Mouse (Mus musculus) liver, embryonic 14.5 days (tissue): ENCODE measurements around the gene Hadh. TPM values are rescaled to one million over a fixed set of nuclear protein-coding genes. Genes with fewer than 3 reads are reported as not detected.

Source experiments
- ATAC-seq: fragments of 200-750 bp; cut with Nextera tagmentation; 2 replicates; pipeline ENCODE4 v1.8.0; 2017; ENCODE audit warnings: moderate number of reproducible peaks, mild to moderate bottlenecking, moderate library complexity; ENCODE audit not compliant: insufficient read depth
- DNase-seq, 3 experiments: peaks; one replicate each; pipeline ENCODE4 v3.0.0-alpha.2; 2012 to 2013; ENCODE audit warnings: low read depth in 3 of 3, low spot score in 3 of 3
- H3K27ac ChIP-seq: fragments of 300-500 bp; sonication (generic); 2 replicates; pipeline ENCODE4 v1.5.1; 2014; ENCODE audit warnings: moderate library complexity, mild to moderate bottlenecking, control low read depth, inconsistent platforms
- H3K27me3 ChIP-seq: fragments of 300-500 bp; sonication (generic); 2 replicates; pipeline ENCODE4 v1.6.1; 2014; ENCODE audit warnings: mild to moderate bottlenecking, low read length, moderate library complexity; ENCODE audit not compliant: control insufficient read depth, insufficient read depth
- H3K36me3 ChIP-seq: fragments of 300-500 bp; sonication (generic); replicated peaks from 2 replicates; pipeline ENCODE4 v1.6.1; 2014; ENCODE audit warnings: low read depth; ENCODE audit not compliant: control insufficient read depth, insufficient read depth
- H3K4me1 ChIP-seq, 2 experiments: fragments of 200-500 bp in 1 of 2; fragments of 300-500 bp in 1 of 2; sonication (generic) in 1 of 2; replicated peaks; 2 replicates each; pipeline ENCODE4 v1.6.1; 2012 to 2014; ENCODE audit warnings: antibody characterized with exemption in 1 of 2, inconsistent platforms in 1 of 2, low read length in 1 of 2; ENCODE audit not compliant: control insufficient read depth in 2 of 2, insufficient read depth in 2 of 2
- H3K4me2 ChIP-seq: fragments of 300-500 bp; sonication (generic); 2 replicates; pipeline ENCODE4 v1.6.1; 2014; ENCODE audit warnings: low read depth, mild to moderate bottlenecking, control low read depth, moderate library complexity
- H3K4me3 ChIP-seq, 2 experiments: fragments of 200-500 bp in 1 of 2; fragments of 300-500 bp in 1 of 2; sonication (generic) in 1 of 2; 2 replicates each; pipeline ENCODE4 v1.5.1; 2012 to 2014; ENCODE audit warnings: low read depth in 2 of 2, low read length in 2 of 2, mild to moderate bottlenecking in 2 of 2, control low read depth in 1 of 2, inconsistent platforms in 1 of 2, moderate library complexity in 1 of 2; ENCODE audit not compliant: insufficient read depth in 1 of 2
- H3K9ac ChIP-seq: fragments of 300-500 bp; sonication (generic); replicated peaks from 2 replicates; pipeline ENCODE4 v1.6.1; 2014; ENCODE audit warnings: mild to moderate bottlenecking, control low read depth, moderate library complexity
- H3K9me3 ChIP-seq: fragments of 300-500 bp; sonication (generic); 2 replicates; pipeline ENCODE4 v1.6.1; 2016; ENCODE audit warnings: low read length, mixed read lengths; ENCODE audit not compliant: control insufficient read depth
- CTCF ChIP-seq: IDR thresholded peaks from 2 replicates; pipeline ENCODE4 v1.5.1; 2016; ENCODE audit warnings: antibody characterized with exemption, low read depth, control low read depth
- EP300 ChIP-seq: IDR thresholded peaks from 2 replicates; pipeline ENCODE4 v1.6.1; 2016; ENCODE audit warnings: antibody characterized with exemption, low read depth
- WGBS: fragments of 180-500 bp; shearing (Covaris S2); extraction: QIAGEN DNeasy Blood & Tissue Kit; methylation state at CpG from one replicate; pipeline ENCODE4 v1.1.7; 2014; ENCODE audit not compliant: insufficient replicate concordance; 5-methylcytosine and 5-hydroxymethylcytosine counted together
- polyA plus RNA-seq, 2 experiments: library from polyadenylated mRNA; depleted of rRNA in 1 of 2; stranded (reverse) in 1 of 2; unstranded in 1 of 2; fragments of >200 nt; fragmentation: Nextera tagmentation in 1 of 2; extraction: Ambion mirVana in 1 of 2; gene quantifications; 2 replicates each; pipeline versions ENCODE4 v1.2.1 to v1.2.3; 2012 to 2014

Gene Hadh
- polyA plus RNA-seq, 2 experiments: 78.3 to 98.0 TPM

DNA sequence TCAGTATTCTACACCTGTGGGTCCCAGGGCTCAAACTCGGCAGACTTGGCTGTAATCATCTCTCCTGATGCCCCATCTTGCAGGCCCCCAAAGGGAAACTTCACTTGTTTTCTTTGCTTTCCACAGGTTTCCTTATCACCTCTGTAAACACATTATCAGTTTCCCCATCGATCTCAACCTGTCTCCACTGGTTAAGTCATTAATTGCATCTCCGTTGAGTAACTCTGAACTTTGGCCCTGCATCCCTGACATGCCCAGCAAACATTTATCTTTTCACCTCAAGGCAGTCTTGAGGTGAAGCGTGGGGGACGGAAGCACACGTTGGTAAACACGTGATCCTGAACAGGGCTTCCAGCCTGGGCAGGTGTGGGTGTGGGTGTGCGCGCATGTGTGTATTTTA, 40.4 kb upstream of the Hadh start:
- no peaks in the 10 kb centered on the region for H3K36me3 ChIP-seq
- DNase-seq: no peak
- no peaks in the 10 kb centered on the region; a peak in 2 of 4 replicates for H3K4me1 ChIP-seq
- H3K9me3 ChIP-seq: no peaks in the 10 kb centered on the region
- no peak overlapping the region for H3K4me2 ChIP-seq
- H3K27me3 ChIP-seq: no peaks in the 10 kb centered on the region
- no peak overlapping the region for H3K27ac ChIP-seq
- ATAC-seq: no peak
- H3K9ac ChIP-seq: no peak overlapping the region
- H3K4me3 ChIP-seq: no peak overlapping the region
- WGBS: 69% methylated on average over 9 of the region's 9 CpGs
- no peak for TF ChIP-seq CTCF
- TF ChIP-seq EP300: no peak

- no peaks in the 10 kb centered on the region for H3K9me3 ChIP-seq
- whole genome bisulfite sequencing: 61% methylated on average over 4 of the region's 4 CpGs
- H3K27me3 ChIP-seq: no peaks in the 10 kb centered on the region
- H3K4me2 ChIP-seq: no peak overlapping the region
- no peaks in the 10 kb centered on the region for H3K36me3 ChIP-seq
- no peaks in the 10 kb centered on the region; a peak in 2 of 4 replicates for H3K4me1 ChIP-seq
- no peak overlapping the region for H3K4me3 ChIP-seq
- H3K9ac ChIP-seq: no peak overlapping the region
- no peak overlapping the region for H3K27ac ChIP-seq
- no peak for ATAC-seq
- no peak for TF ChIP-seq EP300
- no peak for TF ChIP-seq CTCF
- no peak for DNase-seq
Observed at GRCm38 (mm10) chr3:131310572-131310971, 38.7 kb upstream of the Hadh start.

- H3K4me3 ChIP-seq: no peak overlapping the region
- no peak overlapping the region for H3K9ac ChIP-seq
- H3K4me1 ChIP-seq: peaks cover 0 to 2% of the 10 kb centered on the region in 2 experiments; a peak in 2 of 4 replicates
- no peaks in the 10 kb centered on the region for H3K36me3 ChIP-seq
- ATAC-seq (no peak), DNase-seq (no peak)
- no peak overlapping the region for H3K4me2 ChIP-seq
- no peaks in the 10 kb centered on the region for H3K27me3 ChIP-seq
- H3K9me3 ChIP-seq: no peaks in the 10 kb centered on the region
- WGBS: 66% methylated on average over 3 of the region's 3 CpGs
- TF ChIP-seq CTCF (no peak), EP300 (no peak)
- H3K27ac ChIP-seq: no peak overlapping the region
Observed at GRCm38 (mm10) chr3:131307811-131308210, 35.9 kb upstream of the Hadh start.

- DNase-seq (no peak), ATAC-seq (no peak)
- Histone ChIP-seq H3K9ac (no peak overlapping the region), H3K4me2 (no peak overlapping the region), H3K36me3 (no peaks in the 10 kb centered on the region), H3K4me1 (peaks cover 0 to 2% of the 10 kb centered on the region in 2 experiments; a peak in 2 of 4 replicates), H3K27ac (no peak overlapping the region), H3K4me3 (no peak overlapping the region), H3K27me3 (no peaks in the 10 kb centered on the region), H3K9me3 (no peaks in the 10 kb centered on the region)
- no peak for TF ChIP-seq CTCF
- TF ChIP-seq EP300: no peak
- WGBS: 68% methylated on average over 7 of the region's 7 CpGs
Observed at GRCm38 (mm10) chr3:131306255-131306654, 34.4 kb upstream of the Hadh start.

DNA sequence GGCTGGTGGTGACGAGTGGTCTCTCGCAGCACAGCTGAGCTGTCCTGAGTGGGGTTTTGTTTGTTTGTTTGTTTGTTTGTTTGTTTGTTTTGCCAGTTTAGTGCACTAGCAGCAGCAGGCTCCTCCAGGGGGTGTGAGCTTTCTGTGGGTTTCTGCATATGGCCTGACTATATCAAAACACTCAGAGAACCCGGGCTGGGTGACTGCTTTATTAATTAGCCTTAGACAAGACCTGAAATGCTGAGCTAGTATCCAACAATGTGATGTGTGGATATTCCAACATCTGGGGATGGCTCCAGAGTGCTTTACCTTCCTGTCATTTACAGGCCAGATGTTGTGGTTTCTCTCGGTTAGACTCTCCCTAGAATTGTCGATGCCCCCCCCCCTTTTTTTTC, 31.4 kb upstream of the Hadh start:
- H3K4me3 ChIP-seq: peak overlapping the region; percentile 46 to 52
- no peak for TF ChIP-seq CTCF
- TF ChIP-seq EP300: no peak
- peak; percentile 32; the same call in 1 of the 2 replicates for ATAC-seq
- H3K4me2 ChIP-seq: peak overlapping the region; percentile 65
- H3K9me3 ChIP-seq: no peaks in the 10 kb centered on the region
- no peak for DNase-seq
- no peak overlapping the region for H3K9ac ChIP-seq
- no peak overlapping the region for H3K27ac ChIP-seq
- H3K4me1 ChIP-seq: 0 out of 4 replicates have a peak, but pooled peaks cover 0 to 2% of the 10 kb centered on the region in 2 experiments
- 14% methylated on average over 5 of the region's 5 CpGs for WGBS
- no peaks in the 10 kb centered on the region for H3K36me3 ChIP-seq
- H3K27me3 ChIP-seq: no peaks in the 10 kb centered on the region
